Mouse (Mus musculus) neural tube, embryonic 12.5 days (tissue): ENCODE measurements at regions not wholly inside any gene's neighbourhood (a gene's known extent, or its start where the extent isn't known, plus 50 kb on each side); places are given as distances from the start of the nearest gene placed in this dataset.

Experiments
- ATAC-seq: fragments of 200-750 bp; cut with Nextera tagmentation; 2 replicates; pipeline ENCODE4 v1.8.0; 2017; ENCODE audit warnings: low read depth, mild to moderate bottlenecking, moderate TSS enrichment, moderate library complexity; ENCODE audit not compliant: low FRiP score
- H3K27ac ChIP-seq: fragments of 300-500 bp; sonication (generic); 2 replicates; pipeline ENCODE4 v1.5.1; 2016
- H3K27me3 ChIP-seq: fragments of 300-500 bp; sonication (generic); replicated peaks from 2 replicates; pipeline ENCODE4 v1.6.1; 2016; ENCODE audit warnings: mild to moderate bottlenecking
- H3K36me3 ChIP-seq: fragments of 300-500 bp; sonication (generic); 2 replicates; pipeline ENCODE4 v1.6.1; 2016; ENCODE audit warnings: mild to moderate bottlenecking
- H3K4me1 ChIP-seq: fragments of 300-500 bp; sonication (generic); 2 replicates; pipeline ENCODE4 v1.6.1; 2016
- H3K4me2 ChIP-seq: fragments of 300-500 bp; sonication (generic); replicated peaks from 2 replicates; pipeline ENCODE4 v1.6.1; 2016; ENCODE audit warnings: mild to moderate bottlenecking
- H3K4me3 ChIP-seq: fragments of 300-500 bp; sonication (generic); 2 replicates; pipeline ENCODE4 v1.5.1; 2016
- H3K9ac ChIP-seq: fragments of 300-500 bp; sonication (generic); 2 replicates; pipeline ENCODE4 v1.6.1; 2016; ENCODE audit warnings: mild to moderate bottlenecking
- H3K9me3 ChIP-seq: fragments of 300-500 bp; sonication (generic); 2 replicates; pipeline ENCODE4 v1.6.1; 2016; ENCODE audit warnings: mild to moderate bottlenecking
- WGBS: fragments of 180-500 bp; shearing (Covaris S2); methylation state at CpG from one replicate; pipeline ENCODE4 v1.1.7; 2016; 5-methylcytosine and 5-hydroxymethylcytosine counted together

- H3K27me3 ChIP-seq, result no peaks in the 10 kb centered on the region
- ATAC-seq, result no peak
These were observed 1062.8 kb upstream of the Acvr2a start for GRCm38 (mm10) chr2:47750997-47751623.

GRCm38 (mm10) chr2:47755716-47756115 is 1058.2 kb upstream of the Acvr2a start:
- Histone ChIP-seq H3K4me3 (no peak overlapping the region), H3K4me2 (no peak overlapping the region), H3K36me3 (no peaks in the 10 kb centered on the region), H3K27ac (no peak overlapping the region), H3K27me3 (no peaks in the 10 kb centered on the region), H3K9ac (no peak overlapping the region), H3K4me1 (no peaks in the 10 kb centered on the region), H3K9me3 (no peaks in the 10 kb centered on the region)
- no peak for ATAC-seq

More at GRCm38 (mm10) chr2:47750997-47751623, 1062.8 kb upstream of the Acvr2a start:
- Histone ChIP-seq H3K9me3 (no peaks in the 10 kb centered on the region), H3K4me3 (no peak overlapping the region), H3K4me1 (no peaks in the 10 kb centered on the region), H3K4me2 (no peak overlapping the region), H3K9ac (no peak overlapping the region), H3K36me3 (no peaks in the 10 kb centered on the region), H3K27ac (no peak overlapping the region)
- 87% methylated on average over 4 of the region's 4 CpGs for WGBS

GRCm38 (mm10) chr2:47756248-47756647 is 1057.7 kb upstream of the Acvr2a start:
- no peaks in the 10 kb centered on the region for H3K9me3 ChIP-seq
- H3K4me3 ChIP-seq, result no peak overlapping the region
- no peak overlapping the region for H3K27ac ChIP-seq
- ATAC-seq, result no peak
- no peaks in the 10 kb centered on the region for H3K27me3 ChIP-seq
- H3K4me2 ChIP-seq, result no peak overlapping the region
- WGBS, result 54% methylated on average over 4 of the region's 4 CpGs
- no peaks in the 10 kb centered on the region for H3K36me3 ChIP-seq
- H3K4me1 ChIP-seq, result no peaks in the 10 kb centered on the region
- no peak overlapping the region for H3K9ac ChIP-seq

GRCm38 (mm10) chr2:47775766-47776165 is 1038.1 kb upstream of the Acvr2a start:
- no peaks in the 10 kb centered on the region for H3K9me3 ChIP-seq
- no peaks in the 10 kb centered on the region for H3K27me3 ChIP-seq
- ATAC-seq, result no peak
- 67% methylated on average over 1 of the region's 1 CpGs for WGBS
- H3K4me2 ChIP-seq, result no peak overlapping the region
- no peak overlapping the region for H3K4me3 ChIP-seq
- no peak overlapping the region for H3K9ac ChIP-seq
- H3K4me1 ChIP-seq, result no peaks in the 10 kb centered on the region
- no peaks in the 10 kb centered on the region for H3K36me3 ChIP-seq
- H3K27ac ChIP-seq, result no peak overlapping the region

- Histone ChIP-seq H3K36me3 (no peaks in the 10 kb centered on the region), H3K4me3 (no peak overlapping the region), H3K4me2 (no peak overlapping the region), H3K9me3 (no peaks in the 10 kb centered on the region), H3K9ac (no peak overlapping the region), H3K27ac (no peak overlapping the region), H3K27me3 (no peaks in the 10 kb centered on the region), H3K4me1 (no peaks in the 10 kb centered on the region)
- 84% methylated on average over 1 of the region's 1 CpGs for WGBS
- no peak for ATAC-seq
These were observed 1036.9 kb upstream of the Acvr2a start for GRCm38 (mm10) chr2:47776965-47777364.

GRCm38 (mm10) chr2:47785848-47786247 is 1028.1 kb upstream of the Acvr2a start:
- Histone ChIP-seq H3K4me3 (no peak overlapping the region), H3K9ac (no peak overlapping the region), H3K9me3 (no peaks in the 10 kb centered on the region), H3K27me3 (no peaks in the 10 kb centered on the region), H3K4me2 (no peak overlapping the region), H3K36me3 (no peaks in the 10 kb centered on the region), H3K27ac (no peak overlapping the region), H3K4me1 (no peaks in the 10 kb centered on the region)
- WGBS, result 3% methylated on average over 3 of the region's 3 CpGs
- peak; percentile 48; the same call in 1 of the 2 replicates for ATAC-seq

GRCm38 (mm10) chr2:47822746-47823271 is 991.1 kb upstream of the Acvr2a start:
- H3K9ac ChIP-seq, result no peak overlapping the region
- H3K36me3 ChIP-seq, result no peaks in the 10 kb centered on the region
- no peak overlapping the region for H3K4me2 ChIP-seq
- WGBS, result 71% methylated on average over 2 of the region's 2 CpGs
- H3K4me3 ChIP-seq, result no peak overlapping the region
- no peaks in the 10 kb centered on the region for H3K9me3 ChIP-seq
- ATAC-seq, result no peak
- H3K4me1 ChIP-seq, result no peaks in the 10 kb centered on the region
- no peak overlapping the region for H3K27ac ChIP-seq
- H3K27me3 ChIP-seq, result no peaks in the 10 kb centered on the region

GRCm38 (mm10) chr2:47832493-47832892 is 981.4 kb upstream of the Acvr2a start:
- H3K27ac ChIP-seq, result no peak overlapping the region
- no peaks in the 10 kb centered on the region for H3K36me3 ChIP-seq
- no peak overlapping the region for H3K9ac ChIP-seq
- H3K4me3 ChIP-seq, result no peak overlapping the region
- H3K4me1 ChIP-seq, result no peaks in the 10 kb centered on the region
- no peak for ATAC-seq
- no peaks in the 10 kb centered on the region for H3K27me3 ChIP-seq
- WGBS, result 84% methylated on average over 1 of the region's 1 CpGs
- H3K9me3 ChIP-seq, result no peaks in the 10 kb centered on the region
- H3K4me2 ChIP-seq, result no peak overlapping the region

- H3K4me2 ChIP-seq, result no peak overlapping the region
- H3K36me3 ChIP-seq, result no peaks in the 10 kb centered on the region
- no peak overlapping the region for H3K4me3 ChIP-seq
- WGBS, result 56% methylated on average over 1 of the region's 1 CpGs
- H3K9me3 ChIP-seq, result no peaks in the 10 kb centered on the region
- no peaks in the 10 kb centered on the region for H3K4me1 ChIP-seq
- peak; percentile 52; the same call in 1 of the 2 replicates for ATAC-seq
- H3K9ac ChIP-seq, result no peak overlapping the region
- no peaks in the 10 kb centered on the region for H3K27me3 ChIP-seq
- no peak overlapping the region for H3K27ac ChIP-seq
These were observed 980.4 kb upstream of the Acvr2a start for GRCm38 (mm10) chr2:47833517-47833916.

- Histone ChIP-seq H3K9me3 (no peaks in the 10 kb centered on the region), H3K36me3 (no peaks in the 10 kb centered on the region), H3K4me2 (no peak overlapping the region), H3K4me3 (no peak overlapping the region), H3K27me3 (no peaks in the 10 kb centered on the region), H3K4me1 (no peaks in the 10 kb centered on the region), H3K27ac (no peak overlapping the region), H3K9ac (no peak overlapping the region)
- WGBS, result 65% methylated on average over 5 of the region's 5 CpGs
- ATAC-seq, result peak; percentile 92
These were observed 979.7 kb upstream of the Acvr2a start for GRCm38 (mm10) chr2:47834055-47834799.

- WGBS, result 92% methylated on average over 3 of the region's 3 CpGs
- no peak for ATAC-seq
These were observed 956.7 kb upstream of the Acvr2a start for GRCm38 (mm10) chr2:47857229-47857628.

GRCm38 (mm10) chr2:47862446-47862845 is 951.5 kb upstream of the Acvr2a start:
- H3K4me3 ChIP-seq, result no peak overlapping the region
- H3K36me3 ChIP-seq, result no peaks in the 10 kb centered on the region
- no peak overlapping the region for H3K9ac ChIP-seq
- H3K4me1 ChIP-seq, result no peaks in the 10 kb centered on the region
- ATAC-seq, result no peak
- no peaks in the 10 kb centered on the region for H3K27me3 ChIP-seq
- H3K27ac ChIP-seq, result no peak overlapping the region
- no peak overlapping the region for H3K4me2 ChIP-seq
- 88% methylated on average over 1 of the region's 1 CpGs for WGBS
- H3K9me3 ChIP-seq, result no peaks in the 10 kb centered on the region

More at GRCm38 (mm10) chr2:47857229-47857628, 956.7 kb upstream of the Acvr2a start:
- H3K4me3 ChIP-seq, result no peak overlapping the region
- no peak overlapping the region for H3K9ac ChIP-seq
- H3K9me3 ChIP-seq, result no peaks in the 10 kb centered on the region
- no peak overlapping the region for H3K4me2 ChIP-seq
- H3K27me3 ChIP-seq, result no peaks in the 10 kb centered on the region
- H3K4me1 ChIP-seq, result no peaks in the 10 kb centered on the region
- no peaks in the 10 kb centered on the region for H3K36me3 ChIP-seq
- H3K27ac ChIP-seq, result no peak overlapping the region
